Mouse (Mus musculus): ENCODE measurements at regions not wholly inside any gene's neighbourhood (a gene's known extent, or its start where the extent isn't known, plus 50 kb on each side); places are given as distances from the start of the nearest gene placed in this dataset.
A peak's percentile ranks its signal among the peaks of the same experiment; 100 is the strongest.

DNA sequence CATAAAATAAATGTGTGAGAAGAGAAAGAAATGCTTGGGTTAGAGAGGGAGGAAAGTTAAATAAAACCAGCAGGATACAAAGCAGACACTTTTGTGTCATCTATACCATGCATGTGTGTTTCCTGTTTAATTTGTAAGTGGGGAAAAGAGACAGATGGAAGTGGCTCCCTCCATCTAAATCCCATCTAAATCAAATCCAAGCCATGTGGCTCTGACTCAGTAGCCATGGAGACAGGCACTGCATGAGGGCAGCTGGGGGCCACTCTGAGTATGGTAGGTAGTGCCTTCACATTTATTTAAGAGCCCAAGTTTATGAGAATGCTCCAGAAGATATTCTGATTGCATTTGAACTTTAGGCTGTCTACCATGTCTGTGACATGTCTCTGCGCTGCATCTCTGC is 97.8 kb upstream of the Tcf21 start:
- no peak for DNase-seq

DNA sequence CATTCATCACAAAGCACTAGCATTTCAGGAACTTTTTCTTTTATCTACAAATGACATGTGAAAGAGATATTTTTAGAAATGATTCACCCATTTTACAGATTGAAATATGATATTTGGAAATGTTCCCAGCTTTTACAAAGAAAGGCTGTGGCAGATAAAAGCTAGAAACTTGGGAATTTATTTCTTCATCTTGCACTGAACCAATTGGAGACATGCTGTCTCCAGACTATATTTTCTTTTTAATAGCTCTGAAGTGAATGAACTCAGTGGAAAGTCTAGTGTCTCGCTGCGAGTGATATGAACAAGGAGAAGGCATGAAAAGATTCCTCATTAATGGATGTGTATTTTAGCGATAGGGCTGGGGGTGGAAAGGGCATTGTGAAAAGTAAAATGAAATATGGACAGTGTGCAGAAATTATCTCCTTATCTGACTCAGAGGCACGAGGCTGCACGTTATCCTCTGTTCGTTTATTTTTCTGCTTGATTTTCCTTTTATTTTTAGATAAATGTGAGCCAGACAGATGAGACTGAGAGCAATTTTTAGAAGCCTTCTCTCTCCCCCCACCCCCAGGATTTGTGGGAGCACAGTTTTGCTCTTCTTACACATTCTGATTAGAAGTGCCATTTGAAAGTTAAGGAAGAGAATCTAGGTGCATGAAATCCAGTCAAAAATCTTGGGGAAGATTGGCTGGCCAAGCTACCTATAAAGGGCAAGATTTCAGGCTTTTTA is 96.0 kb upstream of the Tcf21 start:
- DNase-seq, result no peak

DNA sequence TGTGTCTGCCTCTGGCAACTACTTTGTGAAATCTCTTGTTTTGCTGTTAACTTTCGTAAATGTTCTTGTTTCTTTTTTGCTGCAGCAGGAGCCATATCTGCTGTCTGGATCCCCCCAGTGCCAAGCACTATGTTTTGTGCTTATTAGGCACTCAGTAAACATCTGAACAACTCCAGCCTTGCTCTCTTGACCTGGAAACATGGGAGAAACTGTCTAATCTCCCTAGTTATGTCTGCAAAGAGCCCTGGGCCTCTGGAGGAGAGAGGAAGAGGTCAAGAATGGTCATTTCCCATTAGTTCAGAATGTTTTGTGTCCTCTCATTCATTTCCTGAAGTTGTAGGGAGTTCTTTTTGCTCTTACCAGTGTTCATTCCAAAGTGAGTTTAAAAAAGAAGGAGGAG is 93.1 kb upstream of the Tcf21 start:
- DNase-seq, result no peak

DNA sequence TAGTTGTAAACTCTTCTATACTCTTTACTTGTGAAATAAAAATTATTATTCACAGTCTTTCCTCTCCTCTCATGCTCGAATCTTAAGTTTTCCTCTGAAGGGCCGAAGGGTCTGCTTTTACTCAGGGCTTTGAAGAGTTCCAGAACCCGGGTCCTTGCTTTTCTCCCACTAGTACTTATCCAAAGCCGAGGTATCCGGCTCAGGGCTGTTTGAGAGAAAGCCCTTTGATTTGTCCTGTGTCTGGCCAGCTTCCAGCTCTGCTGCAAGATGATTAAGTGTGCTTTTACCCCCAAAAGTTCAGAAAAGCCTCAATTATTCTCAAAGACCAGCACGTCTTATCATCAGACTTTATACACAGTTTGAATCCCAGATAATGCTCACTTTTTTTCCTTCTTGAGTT is 88.7 kb upstream of the Tcf21 start:
- no peak for DNase-seq

DNA sequence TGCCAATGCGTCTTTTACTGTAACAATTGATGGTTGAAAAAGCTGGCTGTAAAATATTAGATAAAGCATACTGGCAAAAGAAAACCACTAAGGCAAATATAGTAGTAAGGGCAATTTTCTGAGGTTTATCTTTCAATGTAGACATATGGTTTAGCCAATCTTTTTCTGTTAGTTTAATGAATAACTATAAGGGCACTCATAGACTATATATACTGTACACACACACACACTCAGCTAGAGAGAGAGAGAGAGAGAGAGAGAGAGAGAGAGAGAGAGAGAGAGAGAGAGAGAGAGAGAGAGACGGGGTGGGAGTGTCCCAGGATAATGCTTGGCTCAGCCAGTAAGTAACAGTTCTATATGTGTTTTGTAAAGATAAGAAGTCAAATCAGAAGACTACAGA is 85.3 kb upstream of the Tcf21 start:
- no peak for DNase-seq

DNA sequence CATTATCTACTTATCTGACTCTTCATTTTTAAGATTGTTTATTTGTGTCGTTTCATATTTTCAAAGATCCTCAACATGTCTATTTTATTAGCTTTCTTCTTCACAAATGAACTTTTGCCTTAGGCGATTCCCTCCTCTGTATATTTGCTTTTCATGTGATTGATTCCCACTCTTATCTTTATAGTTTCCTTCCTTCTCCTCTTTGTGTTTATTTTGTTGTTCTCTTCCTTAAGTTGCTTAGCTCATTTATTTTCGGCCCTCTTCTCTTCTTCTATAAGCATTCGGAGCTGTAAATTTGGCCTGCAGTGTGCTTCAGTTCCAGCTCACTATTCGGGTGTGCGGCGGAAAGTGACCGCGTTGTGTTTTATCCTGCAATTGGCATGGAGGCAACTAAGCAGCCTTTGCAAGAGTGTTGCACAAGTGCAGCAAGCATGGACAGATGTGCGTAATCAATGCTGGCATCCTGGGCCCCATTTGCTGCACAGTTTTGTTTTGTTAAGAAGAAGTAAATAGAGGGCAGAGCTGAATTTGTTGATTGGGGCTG is 73.5 kb upstream of the Tcf21 start:
- DNase-seq, result no peak

DNA sequence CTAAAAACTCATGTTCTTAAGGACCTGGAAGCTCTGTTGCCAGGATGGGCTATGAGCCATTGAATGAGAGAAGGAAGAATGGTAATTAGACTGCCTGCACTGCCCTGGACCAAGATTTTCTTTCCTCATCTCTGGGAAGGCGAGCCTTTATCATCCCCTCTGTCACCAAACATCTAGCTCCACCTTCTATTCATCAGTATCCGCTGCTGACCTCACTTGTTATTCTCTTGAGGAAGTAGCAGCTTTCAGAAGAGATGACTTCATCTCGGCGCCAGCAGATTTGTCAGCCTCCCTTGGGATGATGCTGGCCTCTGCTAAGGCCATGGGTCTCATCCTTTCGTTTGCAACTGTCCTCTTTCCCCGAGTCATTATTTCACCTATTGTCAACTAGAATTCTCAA is 67.5 kb upstream of the Tcf21 start:
- peak; percentile 59 for DNase-seq

DNA sequence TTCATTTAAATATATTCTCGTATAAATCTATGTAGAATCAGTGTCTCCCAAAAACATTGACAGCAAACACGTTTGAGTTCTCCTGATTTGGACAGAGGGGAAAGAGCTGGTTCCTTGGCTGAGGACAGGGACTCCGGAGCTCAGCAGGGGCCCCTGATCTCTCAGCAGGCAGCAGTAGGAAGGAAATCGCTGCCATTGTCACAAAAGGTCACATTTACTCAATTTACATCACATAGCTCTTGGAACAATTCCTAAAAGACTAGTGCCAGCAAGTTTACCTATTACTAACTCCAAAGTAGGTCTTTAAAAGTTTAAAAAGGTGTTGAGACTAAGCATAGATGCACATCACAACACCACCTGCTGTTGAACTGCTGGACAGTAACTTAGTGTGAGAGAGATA is 59.7 kb upstream of the Tcf21 start:
- no peak for DNase-seq

DNA sequence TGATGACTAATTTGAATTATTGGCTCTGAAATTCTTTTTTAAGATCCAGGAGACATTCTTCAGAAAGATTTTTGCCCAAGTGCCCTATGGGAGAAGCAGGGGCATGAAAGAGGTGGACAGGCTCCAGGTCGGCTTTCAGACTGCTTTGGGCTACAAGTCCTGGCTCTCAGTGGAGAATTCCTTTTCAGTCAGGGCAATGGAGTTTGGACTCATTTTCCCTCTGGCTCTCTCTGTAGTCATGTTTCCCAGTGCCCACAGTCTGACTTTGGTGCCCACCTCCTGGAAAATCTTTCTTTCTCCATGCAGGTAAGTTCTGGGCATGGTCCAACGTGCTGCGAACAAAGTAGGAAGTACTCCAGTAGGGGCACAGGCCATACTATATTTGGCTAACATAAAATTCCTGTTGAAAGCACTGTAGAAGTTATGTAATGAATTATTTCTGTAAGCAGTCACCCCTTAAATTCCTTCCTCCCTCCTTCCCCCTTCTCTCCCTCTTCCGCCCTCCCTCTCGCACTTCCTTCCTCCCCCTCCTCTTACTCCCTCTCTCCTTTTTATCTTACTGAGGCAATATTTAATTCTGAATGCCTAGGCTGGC is 57.7 kb upstream of the Tcf21 start:
- DNase-seq, result no peak

DNA sequence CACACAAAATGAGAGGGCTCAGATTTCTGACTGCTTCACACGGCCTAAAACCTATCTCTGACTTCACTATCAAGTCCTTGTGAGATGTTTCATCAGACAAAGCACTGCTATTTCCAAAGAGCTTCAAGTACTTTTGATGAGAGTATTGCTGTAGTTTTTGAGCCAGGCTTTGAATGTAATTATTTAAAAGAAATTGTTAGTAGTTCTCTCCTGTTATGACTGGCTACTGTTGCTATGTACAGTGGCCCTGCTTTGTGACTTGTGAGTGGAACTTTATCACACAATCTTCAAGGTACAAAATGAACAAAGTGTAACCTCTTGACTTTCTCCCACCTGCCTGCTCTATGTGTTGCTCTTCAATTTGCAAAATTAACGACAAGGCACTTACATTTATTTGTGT is 57.1 kb upstream of the Tcf21 start:
- DNase-seq, result no peak

DNA sequence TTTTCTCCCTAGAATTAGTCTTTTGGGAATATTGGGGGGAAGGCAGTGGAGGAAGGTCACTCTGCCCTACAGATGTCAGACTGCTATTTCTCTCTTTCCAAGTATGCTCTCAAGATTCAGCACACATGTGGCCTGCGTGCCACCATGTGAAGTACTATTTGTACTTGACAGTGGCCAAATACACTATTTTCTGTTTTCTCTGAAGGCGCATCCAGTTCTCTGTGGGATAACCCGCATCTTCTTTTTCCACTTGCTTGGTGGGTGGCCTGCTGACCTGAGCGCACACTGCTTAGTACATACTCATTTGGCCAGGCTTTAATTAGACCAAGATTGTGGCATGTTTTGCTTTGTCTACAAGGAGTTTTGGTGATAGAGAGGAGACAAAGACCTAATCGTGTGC is 55.7 kb upstream of the Tcf21 start:
- no peak for DNase-seq

DNA sequence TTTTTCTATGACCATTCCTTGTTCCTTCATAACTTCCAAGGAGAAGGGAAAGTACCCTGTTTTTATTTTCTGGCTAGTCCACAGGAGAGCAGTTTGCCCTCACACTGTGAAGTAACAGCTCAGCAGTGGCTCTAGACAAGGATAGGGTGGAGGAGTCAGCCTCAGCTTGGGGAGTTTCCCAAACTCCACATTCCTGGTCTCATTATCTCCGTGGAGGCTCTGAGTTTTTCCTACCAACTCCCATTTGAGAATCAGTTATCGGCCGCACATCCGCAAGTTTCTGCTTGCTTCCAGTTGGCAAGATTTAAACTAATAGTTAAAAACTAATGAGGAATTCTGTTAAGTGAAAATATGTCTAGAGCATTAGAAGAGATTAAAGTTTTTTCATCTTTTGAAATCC is 55.2 kb upstream of the Tcf21 start:
- DNase-seq, result peak; percentile 35

All from heart, postnatal 4 days (tissue).